Mouse (Mus musculus) spleen, adult 2 months (tissue): Measurements from ENCODE around the gene Trpv1. TPM values are rescaled to one million over a fixed set of nuclear protein-coding genes. Genes with fewer than 3 reads are reported as not detected.

Experiments used
- DNase-seq, 2 experiments: peaks; one replicate each; pipeline versions ENCODE4 v3.0.0 to v3.0.0-alpha.2; 2012 to 2021; ENCODE audit warnings: low spot score in 2 of 2, low read depth in 1 of 2
- H3K27ac ChIP-seq: fragments of 200-500 bp; 2 replicates; pipeline ENCODE4 v1.5.1; 2012; ENCODE audit warnings: low read length, inconsistent platforms; ENCODE audit not compliant: insufficient read depth
- H3K27me3 ChIP-seq: fragments of 200-500 bp; 2 replicates; pipeline ENCODE4 v1.6.1; 2012; ENCODE audit warnings: mild to moderate bottlenecking, moderate library complexity, low read length, inconsistent platforms; ENCODE audit not compliant: control insufficient read depth, insufficient read depth
- H3K36me3 ChIP-seq: fragments of 200-500 bp; 2 replicates; pipeline ENCODE4 v1.6.1; 2012; ENCODE audit warnings: mild to moderate bottlenecking, low read length, inconsistent platforms; ENCODE audit not compliant: control insufficient read depth, insufficient read depth
- H3K4me1 ChIP-seq: fragments of 200-500 bp; 2 replicates; pipeline ENCODE4 v1.6.1; 2011; ENCODE audit warnings: inconsistent platforms; ENCODE audit not compliant: control insufficient read depth, insufficient read depth, insufficient read length
- H3K4me3 ChIP-seq: fragments of 200-500 bp; 2 replicates; pipeline ENCODE4 v1.5.1; 2011; ENCODE audit warnings: mild to moderate bottlenecking, inconsistent platforms; ENCODE audit not compliant: insufficient read depth, insufficient read length; ENCODE audit errors: extremely low read depth
- CTCF ChIP-seq: fragments of 200-500 bp; IDR thresholded peaks from 2 replicates; pipeline ENCODE4 v1.5.1; 2011; ENCODE audit warnings: mild to moderate bottlenecking, inconsistent platforms; ENCODE audit not compliant: insufficient read depth, insufficient read length, insufficient replicate concordance; ENCODE audit errors: extremely low read depth
- POLR2A ChIP-seq: fragments of 200-500 bp; IDR thresholded peaks from 2 replicates; pipeline ENCODE4 v1.6.1; 2011; ENCODE audit warnings: low read depth, low read length, inconsistent platforms
- WGBS: fragments of 180-500 bp; shearing (Covaris S2); methylation state at CpG from one replicate; pipeline ENCODE4 v1.1.7; 2018; 5-methylcytosine and 5-hydroxymethylcytosine counted together
- polyA plus RNA-seq: library from polyadenylated mRNA; depleted of rRNA; stranded (reverse); fragments of >200 nt; gene quantifications from 2 replicates; pipeline ENCODE4 v1.2.3, GENCODE M21; 2012

Gene Trpv1
- polyA plus RNA-seq, 1 experiment = not detected

DNA sequence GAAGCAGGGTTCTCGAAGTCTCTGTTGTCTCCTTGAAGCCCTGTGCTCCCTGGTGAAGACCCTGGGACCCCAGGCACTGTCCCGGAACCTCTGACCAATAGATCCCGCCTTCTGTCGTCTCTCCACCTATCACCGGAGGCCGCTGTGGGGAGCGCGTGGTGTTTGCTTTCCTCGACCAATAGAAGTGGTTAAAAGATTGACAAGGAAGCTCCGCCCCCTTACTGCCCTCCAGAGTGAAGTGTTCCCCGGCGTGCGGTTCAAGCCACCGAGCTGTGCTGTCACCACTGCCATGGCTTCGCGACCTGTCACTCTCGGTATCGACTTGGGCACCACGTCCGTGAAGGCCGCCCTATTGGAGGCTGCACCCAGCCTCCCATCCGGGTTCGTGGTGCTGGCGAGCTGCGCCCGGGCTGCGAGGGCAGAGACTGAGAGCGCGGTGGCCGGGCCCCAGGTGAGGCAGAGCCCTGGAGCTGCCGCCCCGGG lies 34.8 kb upstream of the Trpv1 start, which contains the start of gene Shpk:
Gene Shpk (plus strand): TSS at position 231 of the 483 bp plus-strand sequence.
- Histone ChIP-seq H3K27ac (peak within 1 kb of the TSS; percentile 74), H3K4me3 (peak within 1 kb of the TSS; percentile 75), H3K36me3 (0 out of 2 replicates have a peak, but pooled peaks cover 1% of the 10 kb centered on the region), H3K4me1 (peaks cover 3% of the 10 kb centered on the region; the same call in 1 of the 2 replicates), H3K27me3 (no peaks in the 10 kb centered on the region)
- TF ChIP-seq CTCF (no peak), POLR2A (peak; percentile 52)
- 1% methylated on average over 32 of the region's 32 CpGs for WGBS
- DNase-seq = peak; percentile 90

DNA sequence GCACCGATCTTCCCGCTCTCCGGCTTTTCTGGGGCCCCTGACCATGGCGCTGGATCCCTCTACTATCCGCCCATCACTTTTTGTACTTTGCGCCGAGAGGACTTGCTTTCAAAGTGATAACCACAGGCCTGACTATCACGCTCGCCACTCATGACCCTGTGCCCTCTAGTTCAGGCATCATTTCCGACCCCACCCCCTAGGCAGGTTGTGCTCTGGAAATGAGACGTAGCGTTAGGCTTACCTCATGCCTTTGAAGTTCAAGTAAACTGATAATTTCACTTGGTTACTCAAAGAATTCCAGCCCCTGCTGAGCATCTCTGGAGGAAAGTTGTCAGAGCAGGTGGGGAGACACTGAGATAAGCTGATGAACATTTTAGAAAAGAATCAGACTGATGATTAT lies 34.2 kb upstream of the Trpv1 start:
- 0 out of 2 replicates have a peak, but pooled peaks cover 1% of the 10 kb centered on the region for H3K36me3 ChIP-seq
- WGBS = 3% methylated on average over 12 of the region's 12 CpGs
- peak overlapping the region; percentile 26; the same call in 1 of the 2 replicates for H3K27ac ChIP-seq
- H3K27me3 ChIP-seq = no peaks in the 10 kb centered on the region
- peak overlapping the region; percentile 75 for H3K4me3 ChIP-seq
- H3K4me1 ChIP-seq = peaks cover 3% of the 10 kb centered on the region; the same call in 1 of the 2 replicates
- no peak for TF ChIP-seq CTCF
- TF ChIP-seq POLR2A = no peak
- peak; percentile 16 to 26 for DNase-seq

- WGBS = 91% methylated on average over 2 of the region's 2 CpGs
- Histone ChIP-seq H3K36me3 (no peaks in the 10 kb centered on the region), H3K4me1 (peaks cover 3% of the 10 kb centered on the region; the same call in 1 of the 2 replicates), H3K4me3 (no peak overlapping the region), H3K27me3 (no peaks in the 10 kb centered on the region), H3K27ac (no peak overlapping the region)
- no peak for DNase-seq
- TF ChIP-seq CTCF (no peak), POLR2A (no peak)
Observed at GRCm38 (mm10) chr11:73201021-73201420, 33.1 kb upstream of the Trpv1 start.

DNA sequence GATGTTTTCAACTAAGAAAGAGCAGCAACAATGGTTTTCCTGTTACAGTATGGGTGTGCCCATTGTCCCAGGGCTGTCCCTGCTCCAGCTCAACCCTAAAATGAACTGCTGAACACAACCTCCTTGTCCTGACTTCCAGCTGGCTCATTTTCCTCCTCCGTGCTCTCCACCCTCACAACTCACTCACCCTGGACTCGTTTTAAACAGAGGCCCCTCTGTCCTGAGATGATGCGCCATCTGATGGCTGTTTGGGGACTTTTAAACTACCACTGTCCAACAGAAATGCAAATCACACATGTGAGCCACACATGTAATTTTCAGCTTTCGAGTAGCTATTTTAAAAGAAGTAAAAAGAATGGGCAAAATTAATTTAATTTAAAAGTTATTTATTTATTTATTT lies 32.5 kb upstream of the Trpv1 start:
- Histone ChIP-seq H3K36me3 (no peaks in the 10 kb centered on the region), H3K4me3 (no peak overlapping the region), H3K27ac (no peak overlapping the region), H3K4me1 (peaks cover 3% of the 10 kb centered on the region; the same call in 1 of the 2 replicates), H3K27me3 (no peaks in the 10 kb centered on the region)
- no peak for DNase-seq
- WGBS = 63% methylated on average over 4 of the region's 4 CpGs
- TF ChIP-seq CTCF = no peak
- no peak for TF ChIP-seq POLR2A

- 93% methylated on average over 8 of the region's 8 CpGs for WGBS
- Histone ChIP-seq H3K27me3 (no peaks in the 10 kb centered on the region), H3K27ac (no peak overlapping the region), H3K4me3 (no peak overlapping the region), H3K4me1 (no peaks in the 10 kb centered on the region), H3K36me3 (no peaks in the 10 kb centered on the region)
- TF ChIP-seq CTCF = no peak
- TF ChIP-seq POLR2A = no peak
- no peak for DNase-seq
Observed at GRCm38 (mm10) chr11:73203895-73204294, 30.2 kb upstream of the Trpv1 start.

- TF ChIP-seq CTCF (no peak), POLR2A (no peak)
- Histone ChIP-seq H3K4me3 (no peak overlapping the region), H3K27ac (no peak overlapping the region), H3K4me1 (no peaks in the 10 kb centered on the region), H3K27me3 (no peaks in the 10 kb centered on the region), H3K36me3 (no peaks in the 10 kb centered on the region)
- no peak for DNase-seq
- 83% methylated on average over 7 of the region's 7 CpGs for WGBS
Observed at GRCm38 (mm10) chr11:73205194-73205593, 28.9 kb upstream of the Trpv1 start.

- no peaks in the 10 kb centered on the region for H3K27me3 ChIP-seq
- H3K36me3 ChIP-seq = no peaks in the 10 kb centered on the region
- no peak overlapping the region for H3K27ac ChIP-seq
- 89% methylated on average over 2 of the region's 2 CpGs for WGBS
- no peaks in the 10 kb centered on the region for H3K4me1 ChIP-seq
- DNase-seq = no peak
- TF ChIP-seq POLR2A (no peak), CTCF (no peak)
- no peak overlapping the region for H3K4me3 ChIP-seq
Observed at GRCm38 (mm10) chr11:73207621-73208020, 26.5 kb upstream of the Trpv1 start.
